Mouse (Mus musculus): ENCODE data around the gene Hspa8.
"Not testable (repeated sequence)": the region's sequence is repeated elsewhere in the genome, so short reads cannot be mapped to it uniquely, and the experiment has no call there.

The Hspa8 gene

DNA sequence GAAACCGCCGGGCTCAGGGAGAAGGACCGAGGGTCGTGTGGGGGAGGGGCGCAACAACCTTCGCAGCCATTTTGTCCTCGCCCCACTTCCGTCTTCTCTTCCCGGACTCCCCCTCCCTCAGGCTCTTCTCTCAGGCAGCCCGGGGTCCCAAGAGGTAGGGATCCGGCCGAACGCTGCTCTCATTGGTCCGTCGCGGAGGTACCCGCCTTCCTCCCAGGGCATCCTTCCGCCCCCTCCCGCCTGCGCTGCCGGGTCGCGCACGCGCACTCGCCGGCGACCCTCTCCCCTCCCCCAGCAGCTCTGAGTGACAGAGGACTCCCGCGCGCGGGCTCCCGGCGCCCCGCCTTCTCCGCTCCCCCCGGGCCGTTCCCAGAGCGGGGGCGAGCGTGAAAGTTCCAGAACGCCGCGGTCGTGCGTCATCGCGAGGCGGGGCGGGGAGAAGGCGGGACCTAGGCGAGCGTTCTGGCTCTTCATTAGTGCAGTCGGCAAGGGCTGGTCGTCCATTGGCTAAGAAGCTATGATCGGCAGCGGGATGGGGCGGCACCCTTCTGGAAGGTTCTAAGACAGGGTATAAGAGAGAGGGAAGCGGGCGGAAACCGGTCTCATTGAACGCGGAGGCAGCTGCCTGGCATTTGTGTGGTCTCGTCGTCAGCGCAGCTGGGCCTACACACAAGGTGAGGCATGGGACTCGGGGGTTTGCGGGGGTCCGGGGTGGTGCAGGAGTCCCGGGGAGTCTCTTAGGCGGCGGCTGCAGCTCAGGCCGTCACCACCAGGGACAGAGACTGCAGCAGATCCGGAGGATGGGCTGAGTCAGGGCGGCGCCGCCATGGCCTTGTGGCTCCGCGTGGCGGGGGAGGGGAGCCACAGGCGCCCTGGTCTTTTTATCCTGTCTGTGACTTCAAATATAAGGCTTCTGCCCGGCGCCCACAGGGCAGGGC is at the start of gene Hspa8:
Gene Hspa8 (plus strand): TSS at position 310 of the 938 bp plus-strand sequence.
- peak; percentile 100 for DNase-seq

- no peak for DNase-seq
Measured at GRCm38 (mm10) chr9:40751749-40752148, 49.0 kb upstream of the Hspa8 start.

DNA sequence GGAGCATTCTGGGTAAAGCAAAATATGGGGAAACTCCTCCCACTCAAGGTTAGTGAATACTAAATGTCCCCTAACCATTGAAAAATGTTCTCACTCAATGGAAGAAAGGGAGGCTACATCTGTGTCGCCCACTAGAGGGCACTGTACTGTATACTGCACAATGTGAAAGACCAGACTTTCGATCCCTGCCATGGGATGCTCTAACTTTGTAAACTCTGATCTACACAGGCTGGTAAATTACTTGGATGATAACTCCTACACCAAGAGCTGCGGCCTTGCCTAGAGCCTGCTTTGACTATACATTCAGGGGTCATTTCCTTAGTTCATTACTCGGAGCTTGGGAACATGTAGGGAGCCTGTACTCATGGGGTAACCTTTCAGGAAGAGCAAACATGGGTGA is 44.4 kb upstream of the Hspa8 start:
- peak; percentile 84 for DNase-seq

DNA sequence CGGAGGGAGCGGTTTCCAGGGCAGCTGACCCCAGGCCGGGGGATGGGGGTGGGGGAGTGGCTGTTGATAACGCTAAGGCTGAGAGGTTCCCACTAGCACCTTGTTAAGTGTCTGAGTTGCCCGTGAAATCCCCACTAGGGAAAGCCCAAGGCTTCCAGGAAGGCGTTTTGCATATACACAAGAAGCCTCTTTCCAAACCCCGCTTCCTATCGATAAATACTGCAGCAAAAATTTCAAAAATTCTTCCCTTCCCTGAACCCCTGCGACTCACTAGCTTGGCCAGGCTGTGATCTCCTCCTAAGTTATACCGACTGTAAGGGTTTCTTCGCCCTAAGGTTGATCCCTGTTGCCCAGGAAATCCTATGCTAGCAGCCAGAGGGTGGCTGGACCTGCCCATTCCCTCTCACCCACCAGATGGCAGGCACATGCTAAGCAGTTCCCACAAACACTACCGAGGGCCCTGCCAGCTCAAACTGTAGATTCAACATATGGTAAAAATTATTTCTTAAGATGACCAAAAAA is 43.6 kb upstream of the Hspa8 start:
- DNase-seq: peak; percentile 82

- peak; percentile 86 for DNase-seq
Measured at GRCm38 (mm10) chr9:40757685-40758270, 43.0 kb upstream of the Hspa8 start.

DNA sequence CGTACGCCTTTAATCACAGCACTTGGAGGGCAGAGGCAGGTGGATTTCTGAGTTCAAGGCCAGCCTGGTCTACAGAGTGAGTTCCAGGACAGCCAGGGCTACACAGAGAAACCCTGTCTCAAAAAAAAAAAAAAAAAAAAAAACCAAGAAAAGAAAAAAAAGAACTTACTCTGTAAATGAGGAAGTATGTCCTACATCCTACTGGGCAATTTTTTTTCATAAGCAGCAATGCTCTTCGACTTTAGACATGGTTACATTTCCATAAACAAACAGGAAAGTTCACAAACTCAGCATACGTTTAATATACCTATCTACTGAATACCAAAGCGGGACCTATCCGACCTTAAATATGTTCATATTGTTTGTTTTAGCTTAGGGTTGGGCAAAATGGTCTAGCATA is 38.4 kb upstream of the Hspa8 start:
- no peak for DNase-seq

DNA sequence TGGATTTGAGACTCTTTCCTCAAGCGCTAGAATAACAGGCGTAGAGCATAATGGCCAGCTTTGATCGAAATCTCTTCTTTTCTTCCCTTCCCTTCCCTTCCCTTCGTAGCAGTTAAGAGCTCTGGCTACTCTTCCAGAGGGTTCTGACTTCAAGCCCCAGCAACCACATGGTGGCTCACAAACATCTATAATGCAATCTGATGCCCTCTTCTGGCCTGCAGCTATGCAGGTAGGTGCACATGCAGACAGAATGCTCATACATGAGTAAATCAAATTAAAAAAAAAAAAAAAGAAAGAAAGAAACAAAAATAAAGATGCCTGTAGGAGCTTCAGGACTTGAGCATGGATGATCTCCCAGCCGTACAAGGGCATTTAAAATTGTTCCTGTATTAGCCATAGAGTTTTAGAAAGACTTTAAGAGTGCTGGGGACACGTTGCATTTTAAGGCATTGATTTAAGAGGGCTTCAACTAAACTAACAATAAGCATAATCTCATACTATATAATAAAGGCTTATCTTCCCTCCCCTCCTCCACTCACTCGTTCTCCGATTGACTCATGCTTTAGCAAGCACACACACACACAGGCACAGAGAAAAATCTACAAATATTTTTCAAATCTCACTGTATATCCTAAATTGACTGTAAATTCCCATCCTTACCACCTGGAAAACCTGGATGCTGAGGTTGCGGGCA is 35.8 kb upstream of the Hspa8 start:
- no peak for DNase-seq

GRCm38 (mm10) chr9:40765581-40765940 is 35.2 kb upstream of the Hspa8 start:
- DNase-seq: no peak

DNA sequence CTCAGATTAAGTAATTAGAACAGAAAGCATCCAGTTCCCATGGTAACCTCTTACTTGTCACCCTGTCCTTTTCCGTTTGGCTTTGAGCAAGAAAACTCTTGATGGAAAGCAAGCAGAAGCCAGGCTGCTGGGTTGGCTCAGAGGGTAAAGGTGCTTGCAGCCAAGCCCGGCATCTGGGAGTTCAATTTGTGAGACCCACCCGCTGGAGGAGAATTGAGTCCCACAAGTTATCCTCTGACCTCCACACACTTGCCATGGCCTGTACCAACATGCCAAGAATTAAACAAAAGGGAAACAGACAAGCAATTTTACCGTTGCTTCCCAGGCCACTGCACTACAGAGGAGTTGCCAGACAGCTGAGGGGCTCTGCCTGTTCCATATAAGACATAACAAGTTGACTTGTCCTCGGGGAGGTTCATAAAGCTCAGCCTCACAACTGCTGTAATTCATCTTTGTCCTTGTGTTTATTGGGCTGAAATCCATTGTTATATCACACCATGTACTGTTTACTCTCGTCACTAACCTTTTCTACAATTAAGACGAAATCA is 34.7 kb upstream of the Hspa8 start:
- DNase-seq: no peak

DNA sequence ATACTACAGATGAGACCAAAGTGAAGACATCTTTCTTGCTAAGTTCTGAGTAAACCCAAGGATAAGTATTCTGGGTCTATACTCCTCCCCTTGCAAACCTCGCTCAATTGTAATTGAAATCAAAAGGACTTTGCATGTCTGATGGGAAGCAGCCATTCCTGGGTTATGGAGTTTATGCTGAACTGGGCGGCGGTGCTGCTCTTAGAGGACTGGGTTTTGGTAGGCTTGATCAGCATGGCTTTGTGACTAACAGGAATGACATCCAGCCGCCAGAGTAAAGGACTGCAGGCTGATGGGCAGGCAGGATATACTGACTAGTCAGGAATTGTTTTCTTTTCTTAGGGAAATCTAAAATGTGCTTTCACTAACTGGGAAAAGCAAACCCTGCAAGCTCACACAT is 32.8 kb upstream of the Hspa8 start:
- no peak for DNase-seq

DNA sequence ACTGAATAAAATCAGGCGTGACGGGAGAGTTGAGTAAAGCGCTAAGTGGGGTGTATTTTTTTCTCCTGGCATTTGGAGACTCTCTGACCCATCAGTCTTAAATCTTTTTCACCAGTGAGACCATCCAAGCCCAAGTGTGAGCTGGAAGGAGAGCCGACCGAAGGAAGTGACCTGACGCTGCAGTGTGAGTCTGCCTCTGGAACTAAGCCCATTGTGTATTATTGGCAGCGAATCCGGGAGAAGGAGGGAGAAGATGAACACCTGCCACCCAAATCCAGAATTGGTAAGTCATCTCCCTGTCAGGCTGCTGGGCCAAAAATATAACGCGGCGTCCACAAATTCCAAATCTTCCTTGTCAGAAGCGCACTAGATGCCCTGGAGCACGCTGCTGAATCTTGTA is 28.5 kb upstream of the Hspa8 start:
- no peak for DNase-seq

GRCm38 (mm10) chr9:40773142-40773541 is 27.6 kb upstream of the Hspa8 start:
- DNase-seq: not testable (repeated sequence)

GRCm38 (mm10) chr9:40773869-40774268 is 26.9 kb upstream of the Hspa8 start:
- no peak for DNase-seq

- DNase-seq: no peak
Measured at GRCm38 (mm10) chr9:40776044-40776443, 24.7 kb upstream of the Hspa8 start.

GRCm38 (mm10) chr9:40776459-40777248 is 24.1 kb upstream of the Hspa8 start:
- no peak for DNase-seq

DNA sequence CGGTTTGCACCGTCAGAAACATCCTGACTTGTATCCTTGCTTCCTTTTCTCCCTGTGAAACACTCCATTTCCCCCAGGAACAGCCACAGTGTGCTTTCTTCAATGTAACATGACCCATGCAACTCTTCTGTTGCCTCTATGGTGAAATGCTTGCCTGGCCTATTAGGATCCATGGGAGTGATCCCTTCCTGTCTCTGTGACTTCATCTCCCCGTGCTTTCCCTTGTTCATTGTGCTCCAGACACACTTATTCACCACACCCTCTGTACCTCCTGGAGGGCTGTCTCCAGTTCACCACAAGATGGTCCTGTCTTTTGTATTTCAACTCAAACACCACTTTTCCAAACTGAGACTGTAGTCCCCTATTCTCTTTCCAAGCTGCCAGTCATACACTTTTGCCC is 20.7 kb upstream of the Hspa8 start:
- no peak for DNase-seq

- no peak for DNase-seq
Measured at GRCm38 (mm10) chr9:40780892-40781725, 19.7 kb upstream of the Hspa8 start.

DNA sequence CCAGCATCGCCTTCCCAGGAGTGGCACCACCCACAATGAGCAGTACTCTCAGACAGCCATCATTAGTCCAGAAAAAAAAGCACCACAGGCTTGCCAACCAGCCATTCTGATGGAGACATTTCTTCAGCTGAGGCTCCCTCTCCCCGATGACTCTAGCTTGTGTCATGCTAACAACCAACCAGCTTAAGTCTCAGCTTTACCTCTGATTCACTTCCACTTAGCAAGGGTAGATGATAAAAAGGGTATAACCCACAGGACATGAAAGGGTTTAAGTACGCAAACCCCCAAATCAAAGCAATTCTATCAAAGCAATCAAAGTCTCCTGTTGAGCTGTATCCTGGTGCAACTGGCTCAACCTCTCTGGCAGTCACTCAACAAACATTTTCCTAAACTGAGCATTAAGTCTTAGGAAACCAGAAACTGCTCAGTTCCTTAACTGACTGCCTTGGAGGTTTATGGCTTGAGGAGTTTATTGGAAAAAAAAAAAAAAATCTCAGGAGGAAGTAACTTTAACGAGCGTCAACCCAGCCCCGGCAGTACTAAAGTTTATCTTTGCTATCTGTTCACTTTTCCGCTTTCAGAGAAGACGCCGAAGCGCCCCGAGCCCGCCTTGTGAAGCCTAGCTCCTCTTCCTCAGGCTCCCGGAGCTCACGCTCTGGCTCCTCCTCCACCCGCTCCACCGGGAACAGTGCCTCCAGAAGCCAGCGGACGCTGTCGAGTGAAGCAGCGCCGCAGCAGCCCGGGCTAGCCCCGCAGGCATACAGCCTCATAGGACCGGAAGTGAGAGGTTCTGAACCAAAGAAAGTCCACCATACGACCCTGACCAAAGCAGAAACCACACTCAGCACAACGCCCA is 18.8 kb upstream of the Hspa8 start:
- peak; percentile 42 for DNase-seq

DNA sequence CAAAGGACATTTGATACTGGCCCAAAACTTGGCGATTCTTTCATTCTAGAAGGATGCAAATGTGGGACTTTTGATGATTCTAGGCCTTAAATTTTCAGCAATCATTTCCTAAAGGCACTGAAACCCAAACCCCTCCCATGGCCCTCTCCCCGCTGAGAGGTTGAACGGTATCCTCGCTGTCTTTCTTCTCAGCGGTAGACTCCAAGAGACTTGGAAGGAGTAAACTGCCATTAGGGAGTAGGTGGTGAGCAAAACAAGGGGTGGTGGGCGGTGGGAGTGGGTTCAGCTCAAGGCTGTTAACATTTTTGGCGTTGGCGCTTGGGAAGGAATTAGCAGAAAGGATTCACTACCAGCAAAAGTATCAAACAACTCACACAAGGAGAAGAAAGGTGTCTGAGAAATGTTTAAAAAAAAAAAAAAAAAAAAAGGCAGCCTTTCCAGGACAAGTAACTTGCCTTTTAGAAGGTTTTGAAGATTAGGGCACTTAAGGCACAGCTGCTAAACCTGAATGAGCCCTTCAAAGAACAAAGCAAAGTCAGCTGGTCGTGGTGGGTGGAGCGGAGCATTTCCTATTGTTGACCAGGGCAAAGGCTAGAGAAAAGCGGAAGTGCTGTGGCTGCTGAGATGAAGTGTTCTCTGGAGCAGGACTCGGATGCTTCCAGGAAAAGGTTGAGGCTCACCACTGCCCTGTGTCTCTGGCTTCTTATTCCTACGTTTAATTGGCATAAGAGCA is 17.0 kb upstream of the Hspa8 start:
- DNase-seq: peak; percentile 75

All from embryo, embryonic 11 days (tissue).